Mouse (Mus musculus) hindbrain, embryonic 15.5 days (tissue): ENCODE measurements around the gene Kel. TPM values are rescaled to one million over a fixed set of nuclear protein-coding genes. Genes with fewer than 3 reads are reported as not detected.

ENCODE experiments used
- ATAC-seq: fragments of 200-750 bp; cut with Nextera tagmentation; 2 replicates; pipeline ENCODE4 v1.8.0; 2017; ENCODE audit warnings: low read depth, moderate number of reproducible peaks, moderate TSS enrichment; ENCODE audit not compliant: low FRiP score
- H3K27ac ChIP-seq: fragments of 300-500 bp; sonication (generic); replicated peaks from 2 replicates; pipeline ENCODE4 v1.5.1; 2015; ENCODE audit warnings: mild to moderate bottlenecking, inconsistent platforms
- H3K27me3 ChIP-seq: fragments of 300-500 bp; sonication (generic); 2 replicates; pipeline ENCODE4 v1.6.1; 2015; ENCODE audit warnings: control low read depth, inconsistent platforms
- H3K36me3 ChIP-seq: fragments of 300-500 bp; sonication (generic); 2 replicates; pipeline ENCODE4 v1.6.1; 2015; ENCODE audit warnings: control low read depth, inconsistent platforms
- H3K4me1 ChIP-seq: fragments of 300-500 bp; sonication (generic); replicated peaks from 2 replicates; pipeline ENCODE4 v1.6.1; 2015; ENCODE audit warnings: control low read depth, inconsistent platforms
- H3K4me2 ChIP-seq: fragments of 300-500 bp; sonication (generic); 2 replicates; pipeline ENCODE4 v1.6.1; 2015; ENCODE audit warnings: moderate library complexity, mild to moderate bottlenecking, inconsistent platforms
- H3K4me3 ChIP-seq: fragments of 300-500 bp; sonication (generic); 2 replicates; pipeline ENCODE4 v1.5.1; 2015; ENCODE audit warnings: mild to moderate bottlenecking, inconsistent platforms
- H3K9ac ChIP-seq: fragments of 300-500 bp; sonication (generic); 2 replicates; pipeline ENCODE4 v1.6.1; 2015; ENCODE audit warnings: inconsistent platforms
- H3K9me3 ChIP-seq: fragments of 300-500 bp; sonication (generic); 2 replicates; pipeline ENCODE4 v1.6.1; 2016; ENCODE audit warnings: control low read depth, inconsistent platforms
- WGBS: fragments of 180-500 bp; shearing (Covaris S2); methylation state at CpG from one replicate; pipeline ENCODE4 v1.1.7; 2015; 5-methylcytosine and 5-hydroxymethylcytosine counted together
- polyA plus RNA-seq: library from polyadenylated mRNA; unstranded; fragments of >200 nt; fragmentation: Nextera tagmentation; extraction: Ambion mirVana; gene quantifications from 2 replicates; pipeline ENCODE4 v1.2.1, GENCODE M21; 2015

Gene Kel
- polyA plus RNA-seq, 1 experiment from 2014 or later: 0.78 TPM

DNA sequence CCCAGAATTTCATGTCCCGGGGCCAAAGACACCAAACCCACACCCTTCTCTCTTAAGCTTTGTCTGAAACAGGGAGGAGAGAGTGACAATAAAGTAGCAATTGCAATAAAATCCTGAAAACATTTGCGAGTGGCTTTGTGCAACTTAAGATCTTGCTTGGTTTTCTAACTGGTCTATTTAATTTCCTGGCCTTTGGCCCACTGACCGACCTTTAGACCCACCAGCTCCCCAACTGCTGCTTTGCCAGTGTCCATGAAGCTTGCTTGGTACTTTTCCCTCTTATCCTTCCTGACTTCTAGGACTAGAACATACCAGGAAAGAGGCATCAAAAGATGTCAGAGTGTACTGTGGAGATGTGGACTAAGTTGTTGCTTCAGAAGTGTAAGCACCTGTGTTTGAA, 18.5 kb downstream of the Kel start:
- Histone ChIP-seq H3K4me3 (no peak overlapping the region), H3K36me3 (no peaks in the 10 kb centered on the region), H3K4me2 (no peak overlapping the region), H3K4me1 (no peaks in the 10 kb centered on the region), H3K27me3 (no peaks in the 10 kb centered on the region), H3K9ac (no peak overlapping the region), H3K27ac (no peak overlapping the region), H3K9me3 (no peaks in the 10 kb centered on the region)
- no peak for ATAC-seq
- WGBS: 94% methylated on average over 3 of the region's 3 CpGs

DNA sequence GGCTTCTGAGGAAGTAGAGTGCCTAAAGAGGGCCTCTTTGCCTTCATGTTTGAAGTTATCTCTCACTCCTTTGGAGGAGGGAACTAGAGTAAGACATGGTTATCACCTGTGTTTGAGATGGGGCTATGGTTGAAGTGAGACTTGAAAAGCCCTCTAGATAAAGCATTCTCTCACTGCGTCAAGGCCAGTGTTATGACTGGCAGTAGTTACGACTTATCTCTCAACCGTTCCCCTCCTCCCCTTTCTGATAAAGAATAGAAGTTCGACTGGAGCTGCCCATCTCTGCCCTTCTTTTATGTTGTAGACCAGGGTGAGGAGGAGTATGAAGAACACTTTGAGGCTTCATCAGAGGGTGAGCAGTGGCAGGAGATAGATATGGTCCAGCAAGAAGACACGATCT, 19.2 kb downstream of the Kel start:
- no peaks in the 10 kb centered on the region for H3K36me3 ChIP-seq
- H3K27me3 ChIP-seq: no peaks in the 10 kb centered on the region
- no peaks in the 10 kb centered on the region for H3K9me3 ChIP-seq
- 95% methylated on average over 5 of the region's 5 CpGs for WGBS
- no peak overlapping the region for H3K9ac ChIP-seq
- no peaks in the 10 kb centered on the region for H3K4me1 ChIP-seq
- no peak for ATAC-seq
- no peak overlapping the region for H3K4me3 ChIP-seq
- H3K27ac ChIP-seq: no peak overlapping the region
- H3K4me2 ChIP-seq: no peak overlapping the region

DNA sequence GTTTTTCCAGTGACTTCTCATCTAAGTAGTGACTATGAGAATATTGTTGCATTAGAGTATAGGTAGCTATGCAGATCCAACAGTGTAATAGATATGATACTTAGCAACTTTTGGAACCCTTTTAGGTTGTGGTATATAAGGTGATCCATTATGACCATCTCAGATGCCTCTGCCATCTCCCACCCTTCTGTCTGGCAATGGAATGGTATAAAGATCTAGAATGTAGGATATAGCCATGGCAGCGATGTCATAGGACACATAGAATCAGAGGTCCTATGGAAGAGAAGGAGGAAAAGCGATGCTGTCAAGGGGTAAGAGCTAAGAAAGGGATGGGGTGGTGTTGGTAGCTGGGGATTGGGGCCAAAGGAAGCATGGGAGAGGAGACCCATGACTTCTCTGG, 20.0 kb downstream of the Kel start, which contains the start of gene Llcfc1:
TSS of gene Llcfc1 (plus strand) at position 301 of the 400 bp plus-strand sequence.
- ATAC-seq: no peak
- H3K27ac ChIP-seq: no peak within 1 kb of the TSS
- no peaks in the 10 kb centered on the region for H3K27me3 ChIP-seq
- H3K4me3 ChIP-seq: no peak within 1 kb of the TSS
- no peak within 1 kb of the TSS for H3K9ac ChIP-seq
- H3K9me3 ChIP-seq: no peaks in the 10 kb centered on the region
- no peaks in the 10 kb centered on the region for H3K4me1 ChIP-seq
- no peaks in the 10 kb centered on the region for H3K36me3 ChIP-seq
- WGBS: 94% methylated on average over 2 of the region's 2 CpGs
- H3K4me2 ChIP-seq: no peak within 1 kb of the TSS

DNA sequence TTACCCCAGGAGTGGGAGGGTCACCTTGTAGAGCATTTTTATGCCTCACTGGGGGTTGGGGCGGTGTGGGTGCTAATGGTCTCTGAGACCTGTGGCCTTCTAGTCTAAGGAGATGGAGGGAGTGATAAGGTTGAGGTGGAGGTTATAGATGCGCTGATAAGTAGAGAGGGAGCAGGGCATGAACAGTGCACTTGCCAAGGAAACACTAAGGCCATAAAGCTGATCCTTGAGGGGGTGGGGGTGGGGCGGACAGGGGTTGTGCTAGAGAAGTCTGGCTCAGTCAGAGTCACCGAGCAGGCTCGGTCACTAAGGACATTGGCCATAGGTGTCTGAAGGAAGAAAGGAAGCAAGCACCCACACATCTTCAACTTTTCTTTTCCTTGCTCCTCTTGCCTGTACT, 22.5 kb downstream of the Kel start:
- no peaks in the 10 kb centered on the region for H3K9me3 ChIP-seq
- H3K4me1 ChIP-seq: no peaks in the 10 kb centered on the region
- ATAC-seq: no peak
- no peak overlapping the region for H3K9ac ChIP-seq
- WGBS: 91% methylated on average over 5 of the region's 5 CpGs
- no peaks in the 10 kb centered on the region for H3K27me3 ChIP-seq
- H3K4me2 ChIP-seq: no peak overlapping the region
- no peaks in the 10 kb centered on the region for H3K36me3 ChIP-seq
- H3K27ac ChIP-seq: no peak overlapping the region
- no peak overlapping the region for H3K4me3 ChIP-seq

DNA sequence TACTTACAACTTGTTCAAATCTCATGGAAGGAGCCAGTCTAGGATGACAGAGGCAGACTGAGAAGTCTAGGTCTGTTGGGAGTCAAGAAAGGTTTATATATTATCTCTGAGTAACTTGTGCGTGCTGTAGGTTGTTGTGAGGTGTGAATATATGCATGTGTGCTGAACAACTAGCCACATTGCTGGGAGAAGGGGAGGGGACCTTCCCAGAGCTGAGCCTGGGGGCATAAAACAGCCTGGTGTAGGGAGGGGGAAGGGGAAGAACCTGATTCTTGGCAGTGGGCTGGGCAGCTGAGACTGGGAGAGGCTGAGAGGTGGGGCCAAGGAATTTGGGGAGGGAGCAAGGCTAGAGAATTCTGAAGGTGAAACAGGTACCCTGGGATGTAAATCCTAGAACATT, 23.5 kb downstream of the Kel start, which contains the start of gene Trpv5:
TSS of gene Trpv5 (minus strand) at position 101 of the 400 bp plus-strand sequence.
- Histone ChIP-seq H3K4me2 (no peak within 1 kb of the TSS), H3K27me3 (no peaks in the 10 kb centered on the region), H3K27ac (no peak within 1 kb of the TSS), H3K36me3 (no peaks in the 10 kb centered on the region), H3K4me3 (no peak within 1 kb of the TSS), H3K9me3 (no peaks in the 10 kb centered on the region), H3K4me1 (no peaks in the 10 kb centered on the region), H3K9ac (no peak within 1 kb of the TSS)
- 84% methylated on average over 1 of the region's 1 CpGs for WGBS
- ATAC-seq: no peak

DNA sequence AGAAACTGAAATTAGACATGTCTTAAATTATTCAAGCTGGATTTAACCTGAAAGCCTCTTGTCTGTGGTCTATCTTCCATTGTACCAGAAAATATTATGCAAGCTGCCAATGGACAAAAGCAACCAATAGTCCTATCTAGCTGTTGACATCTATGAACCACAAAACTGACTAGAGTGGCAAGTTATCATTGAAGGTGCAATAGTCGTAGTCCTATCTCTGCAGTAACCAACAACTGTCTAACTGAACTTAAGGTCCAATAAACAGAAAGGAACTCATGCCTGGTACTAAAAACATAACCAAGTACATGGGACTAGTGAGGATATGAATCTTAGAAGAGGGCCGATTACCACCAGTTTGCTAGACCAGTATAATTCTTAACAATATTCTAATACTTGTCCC, 27.6 kb downstream of the Kel start:
- Histone ChIP-seq H3K36me3 (no peaks in the 10 kb centered on the region), H3K27me3 (no peaks in the 10 kb centered on the region), H3K9ac (no peak overlapping the region), H3K27ac (no peak overlapping the region), H3K4me2 (no peak overlapping the region), H3K4me3 (no peak overlapping the region), H3K4me1 (no peaks in the 10 kb centered on the region), H3K9me3 (no peaks in the 10 kb centered on the region)
- WGBS: 98% methylated on average over 2 of the region's 2 CpGs
- ATAC-seq: no peak

DNA sequence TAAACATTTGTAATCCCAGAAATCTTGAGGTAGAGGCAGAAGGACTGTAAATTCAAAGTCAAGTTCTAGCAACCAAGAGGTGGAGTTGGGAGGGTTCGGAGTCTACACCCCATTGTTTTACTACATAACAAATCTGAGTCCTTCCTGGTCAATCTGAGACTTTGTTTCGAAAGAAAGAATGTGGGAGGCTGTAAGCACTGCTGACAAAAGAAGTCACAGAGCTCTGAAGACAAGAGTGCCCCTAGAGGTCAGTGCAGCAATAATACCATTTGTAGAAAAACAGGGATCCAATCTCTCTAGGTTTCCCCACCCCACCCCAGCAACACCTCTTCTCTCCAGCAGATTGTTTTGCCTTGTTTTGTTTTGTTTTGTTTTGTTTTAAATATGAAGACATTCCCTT, 41.8 kb downstream of the Kel start:
- no peak overlapping the region for H3K4me2 ChIP-seq
- H3K4me1 ChIP-seq: no peaks in the 10 kb centered on the region
- no peak overlapping the region for H3K4me3 ChIP-seq
- H3K27ac ChIP-seq: no peak overlapping the region
- H3K36me3 ChIP-seq: no peaks in the 10 kb centered on the region
- no peaks in the 10 kb centered on the region for H3K27me3 ChIP-seq
- no peaks in the 10 kb centered on the region for H3K9me3 ChIP-seq
- no peak for ATAC-seq
- 29% methylated on average over 2 of the region's 2 CpGs for WGBS
- no peak overlapping the region for H3K9ac ChIP-seq

DNA sequence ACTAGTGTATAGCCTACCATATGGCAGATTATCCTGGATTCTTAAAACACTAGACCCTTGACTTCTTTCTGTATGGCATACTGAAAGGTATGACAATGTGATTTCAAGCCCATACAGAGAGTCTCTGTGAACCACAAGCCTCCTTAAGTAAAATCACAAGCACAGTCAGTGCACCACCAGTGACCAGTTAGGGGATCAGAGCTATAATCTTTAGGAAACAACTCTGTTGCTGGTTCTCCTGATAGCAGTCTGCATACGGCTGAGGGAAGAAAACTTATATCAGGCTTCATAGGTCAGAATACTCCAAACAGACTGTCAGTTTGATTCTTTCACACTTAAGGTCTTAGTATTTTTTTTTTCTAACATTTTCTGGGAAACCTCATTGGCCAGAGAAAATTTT, 45.7 kb downstream of the Kel start:
- no peak overlapping the region for H3K27ac ChIP-seq
- WGBS: 90% methylated on average over 1 of the region's 1 CpGs
- H3K9ac ChIP-seq: no peak overlapping the region
- H3K4me1 ChIP-seq: no peaks in the 10 kb centered on the region
- no peaks in the 10 kb centered on the region for H3K36me3 ChIP-seq
- no peak overlapping the region for H3K4me3 ChIP-seq
- H3K4me2 ChIP-seq: no peak overlapping the region
- H3K9me3 ChIP-seq: no peaks in the 10 kb centered on the region
- no peak for ATAC-seq
- no peaks in the 10 kb centered on the region for H3K27me3 ChIP-seq

DNA sequence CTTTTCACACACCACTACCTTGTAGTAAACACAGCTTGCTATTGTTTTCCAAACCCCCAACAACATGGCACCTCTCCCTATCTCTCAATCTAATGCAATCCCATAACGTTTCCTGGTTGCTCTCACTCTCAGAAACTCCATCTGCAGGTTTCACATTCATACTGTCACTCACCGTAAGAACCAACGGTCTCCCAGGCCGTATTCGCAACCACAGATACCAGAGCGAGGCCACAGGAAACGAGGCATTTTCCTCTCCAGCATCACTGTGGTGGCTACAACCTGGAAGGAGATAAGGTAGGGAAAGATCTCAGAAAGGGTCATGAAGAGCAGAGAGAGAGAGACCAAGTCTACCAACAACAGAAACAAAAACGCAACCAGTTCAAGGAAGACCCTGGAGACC, 49.5 kb downstream of the Kel start:
- ATAC-seq: no peak
- WGBS: 85% methylated on average over 8 of the region's 8 CpGs

DNA sequence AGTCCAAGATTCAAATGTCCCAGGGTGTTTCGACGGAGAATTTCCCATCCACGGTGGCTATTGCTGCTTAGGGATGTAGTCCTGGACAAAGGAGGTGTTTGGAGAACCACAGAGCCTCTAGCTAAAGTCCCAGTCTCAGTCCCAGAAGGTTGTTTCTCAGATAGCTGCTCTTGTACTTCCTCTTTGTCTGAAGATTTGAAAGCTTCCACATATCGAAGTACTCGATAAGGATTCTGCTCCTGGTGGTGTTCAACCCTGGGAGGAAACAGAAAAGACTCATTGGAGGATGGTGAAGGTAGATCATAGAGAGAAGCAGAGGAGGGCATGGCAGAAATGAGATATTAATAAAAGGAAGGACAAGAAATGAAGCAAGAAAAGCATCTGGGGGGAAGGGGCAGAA, 51.0 kb downstream of the Kel start:
- no peaks in the 10 kb centered on the region for H3K9me3 ChIP-seq
- no peak overlapping the region for H3K9ac ChIP-seq
- 94% methylated on average over 5 of the region's 5 CpGs for WGBS
- no peak overlapping the region for H3K4me3 ChIP-seq
- no peaks in the 10 kb centered on the region for H3K4me1 ChIP-seq
- H3K36me3 ChIP-seq: no peaks in the 10 kb centered on the region
- H3K27me3 ChIP-seq: no peaks in the 10 kb centered on the region
- no peak for ATAC-seq
- H3K4me2 ChIP-seq: no peak overlapping the region
- H3K27ac ChIP-seq: no peak overlapping the region

More for the DNA sequence above, 49.5 kb downstream of the Kel start:
- H3K27ac ChIP-seq: no peak overlapping the region
- H3K4me1 ChIP-seq: no peaks in the 10 kb centered on the region
- H3K4me2 ChIP-seq: no peak overlapping the region
- H3K9ac ChIP-seq: no peak overlapping the region
- no peaks in the 10 kb centered on the region for H3K36me3 ChIP-seq
- no peak overlapping the region for H3K4me3 ChIP-seq
- no peaks in the 10 kb centered on the region for H3K9me3 ChIP-seq
- no peaks in the 10 kb centered on the region for H3K27me3 ChIP-seq

DNA sequence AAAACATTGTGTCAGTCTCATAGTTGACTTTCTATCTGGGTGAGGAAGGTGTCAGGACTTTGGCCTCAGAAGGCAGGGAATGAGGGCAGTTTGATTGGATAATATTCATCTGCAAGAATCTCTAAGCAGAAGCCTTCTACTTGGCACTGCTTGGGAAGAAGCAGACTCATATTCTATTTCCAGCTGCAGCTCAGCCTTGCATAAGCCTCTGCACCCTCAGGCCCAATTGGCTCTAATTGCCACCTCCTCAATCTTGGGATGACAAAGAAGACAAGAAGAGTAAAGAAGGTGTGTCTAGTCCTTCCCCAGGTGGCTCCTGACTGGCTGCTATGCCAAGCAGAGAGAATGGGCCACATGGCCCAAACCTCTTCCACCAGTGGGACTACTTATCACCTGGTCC, 57.5 kb downstream of the Kel start:
- ATAC-seq: no peak
- H3K9me3 ChIP-seq: no peaks in the 10 kb centered on the region
- H3K27ac ChIP-seq: no peak overlapping the region
- no peaks in the 10 kb centered on the region for H3K27me3 ChIP-seq
- H3K9ac ChIP-seq: no peak overlapping the region
- H3K4me1 ChIP-seq: no peaks in the 10 kb centered on the region
- H3K4me3 ChIP-seq: no peak overlapping the region
- no peaks in the 10 kb centered on the region for H3K36me3 ChIP-seq
- no peak overlapping the region for H3K4me2 ChIP-seq

DNA sequence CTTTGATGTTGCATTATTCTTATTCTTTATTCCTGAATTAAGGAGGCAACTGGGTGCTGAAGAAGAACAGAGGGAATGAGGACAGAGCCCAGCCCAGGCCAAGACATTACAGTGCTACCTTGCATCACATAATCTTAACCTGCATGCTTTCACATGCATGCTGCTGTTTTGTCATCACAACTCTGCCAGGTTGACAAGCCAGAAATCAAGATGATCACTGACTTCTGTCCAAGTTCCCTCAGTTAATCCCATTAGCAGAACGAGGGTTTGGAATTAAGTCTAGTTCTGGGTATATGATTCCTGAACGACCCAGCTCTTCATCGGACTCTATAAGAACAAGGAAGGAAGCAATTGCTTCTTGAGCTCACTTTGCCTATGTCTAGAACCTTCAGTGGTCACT, 57.9 kb downstream of the Kel start:
- H3K9ac ChIP-seq: no peak overlapping the region
- no peak overlapping the region for H3K4me3 ChIP-seq
- H3K4me2 ChIP-seq: no peak overlapping the region
- H3K4me1 ChIP-seq: no peaks in the 10 kb centered on the region
- H3K9me3 ChIP-seq: no peaks in the 10 kb centered on the region
- H3K36me3 ChIP-seq: no peaks in the 10 kb centered on the region
- WGBS: 88% methylated on average over 3 of the region's 3 CpGs
- no peak overlapping the region for H3K27ac ChIP-seq
- no peaks in the 10 kb centered on the region for H3K27me3 ChIP-seq
- no peak for ATAC-seq

DNA sequence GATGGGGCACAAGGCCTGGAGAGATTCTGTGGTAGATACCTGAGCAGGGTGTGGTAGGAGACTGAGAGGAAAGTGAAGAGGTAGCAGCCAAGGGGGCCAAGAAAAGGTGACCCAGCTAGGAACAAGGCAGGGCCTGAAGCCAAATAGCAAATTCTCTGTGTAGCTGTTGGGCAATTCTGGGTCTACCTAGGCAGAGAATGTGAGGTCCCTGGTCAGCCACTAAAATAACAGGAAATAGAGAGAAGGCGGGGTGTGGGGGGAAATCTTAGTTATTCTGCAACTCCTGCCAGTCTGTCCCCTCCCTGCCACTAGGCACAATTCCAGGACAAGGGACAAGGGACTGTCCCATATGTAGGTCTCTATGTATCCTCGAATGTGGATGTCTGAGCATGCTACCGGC, 60.9 kb downstream of the Kel start:
- Histone ChIP-seq H3K4me2 (no peak overlapping the region), H3K27me3 (no peaks in the 10 kb centered on the region), H3K27ac (no peak overlapping the region), H3K4me1 (no peaks in the 10 kb centered on the region), H3K9me3 (no peaks in the 10 kb centered on the region), H3K9ac (no peak overlapping the region), H3K36me3 (no peaks in the 10 kb centered on the region), H3K4me3 (no peak overlapping the region)
- WGBS: 90% methylated on average over 3 of the region's 3 CpGs
- no peak for ATAC-seq
